Mouse (Mus musculus) kidney, embryonic 14.5 days (tissue): Measurements from ENCODE around the gene Plpp3. TPM values are rescaled to one million over a fixed set of nuclear protein-coding genes. Genes with fewer than 3 reads are reported as not detected.

ENCODE experiments used
- ATAC-seq: fragments of 200-750 bp; cut with Nextera tagmentation; 2 replicates; pipeline ENCODE4 v1.8.0; 2017; ENCODE audit warnings: moderate number of reproducible peaks, mild to moderate bottlenecking, moderate TSS enrichment, moderate library complexity; ENCODE audit not compliant: low FRiP score, low TSS enrichment
- H3K27ac ChIP-seq: fragments of 300-500 bp; sonication (generic); 2 replicates; pipeline ENCODE4 v1.5.1; 2014; ENCODE audit warnings: low read depth, mild to moderate bottlenecking, low read length, moderate library complexity, mixed read lengths
- H3K27me3 ChIP-seq: fragments of 300-500 bp; sonication (generic); 2 replicates; pipeline ENCODE4 v1.6.1; 2014; ENCODE audit warnings: mild to moderate bottlenecking, low read length; ENCODE audit not compliant: control insufficient read depth, insufficient read depth
- H3K36me3 ChIP-seq: fragments of 300-500 bp; sonication (generic); 2 replicates; pipeline ENCODE4 v1.6.1; 2014; ENCODE audit warnings: low read length, mixed read lengths; ENCODE audit not compliant: control insufficient read depth, insufficient read depth
- H3K4me1 ChIP-seq: fragments of 300-500 bp; sonication (generic); 2 replicates; pipeline ENCODE4 v1.6.1; 2014; ENCODE audit warnings: low read length, mixed read lengths; ENCODE audit not compliant: control insufficient read depth, insufficient read depth
- H3K4me2 ChIP-seq: fragments of 300-500 bp; sonication (generic); replicated peaks from 2 replicates; pipeline ENCODE4 v1.6.1; 2014; ENCODE audit warnings: low read depth, mild to moderate bottlenecking, low read length
- H3K4me3 ChIP-seq: fragments of 300-500 bp; sonication (generic); 2 replicates; pipeline ENCODE4 v1.5.1; 2014; ENCODE audit warnings: mild to moderate bottlenecking, low read length
- H3K9ac ChIP-seq: fragments of 300-500 bp; sonication (generic); 2 replicates; pipeline ENCODE4 v1.6.1; 2014; ENCODE audit warnings: low read depth, mild to moderate bottlenecking, low read length, moderate library complexity
- H3K9me3 ChIP-seq: fragments of 300-500 bp; sonication (generic); 2 replicates; pipeline ENCODE4 v1.6.1; 2016; ENCODE audit warnings: low read length; ENCODE audit not compliant: control insufficient read depth
- WGBS: fragments of 180-500 bp; shearing (Covaris S2); extraction: QIAGEN DNeasy Blood & Tissue Kit; methylation state at CpG from one replicate; pipeline ENCODE4 v1.1.7; 2014; 5-methylcytosine and 5-hydroxymethylcytosine counted together
- polyA plus RNA-seq: library from polyadenylated mRNA; unstranded; fragments of >200 nt; fragmentation: Nextera tagmentation; extraction: Ambion mirVana; gene quantifications from 2 replicates; pipeline ENCODE4 v1.2.1, GENCODE M21; 2014

Plpp3 gene
- polyA plus RNA-seq, 1 experiment from 2014 or later, result 53.0 TPM

DNA sequence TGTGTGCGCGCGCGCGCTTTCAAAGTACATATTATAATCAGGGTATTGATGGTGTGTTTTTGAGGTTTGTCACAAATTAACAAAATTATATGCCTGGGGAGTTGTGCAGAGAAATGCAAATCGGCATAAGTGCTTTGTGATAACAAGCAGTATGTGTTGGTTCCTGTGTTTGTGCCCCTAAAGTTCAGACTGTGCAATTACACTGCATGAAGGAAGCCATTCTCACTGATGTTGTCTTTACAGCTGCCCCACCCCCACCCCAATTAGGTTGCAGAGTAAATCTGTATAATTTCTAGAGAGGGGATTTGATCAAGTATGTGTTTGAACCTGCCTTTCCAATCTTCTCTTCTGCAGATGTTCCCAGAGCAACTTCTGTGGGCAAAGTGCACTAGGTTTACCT, 7.8 kb downstream of the Plpp3 start:
- Histone ChIP-seq H3K4me1 (peaks cover 23% of the 10 kb centered on the region; the same call in 1 of the 2 replicates), H3K27ac (no peak overlapping the region), H3K9me3 (no peaks in the 10 kb centered on the region), H3K36me3 (peaks cover 8% of the 10 kb centered on the region; the same call in 1 of the 2 replicates), H3K27me3 (no peaks in the 10 kb centered on the region), H3K9ac (no peak overlapping the region), H3K4me3 (no peak overlapping the region), H3K4me2 (no peak overlapping the region)
- WGBS, result 91% methylated on average over 6 of the region's 6 CpGs
- no peak for ATAC-seq

DNA sequence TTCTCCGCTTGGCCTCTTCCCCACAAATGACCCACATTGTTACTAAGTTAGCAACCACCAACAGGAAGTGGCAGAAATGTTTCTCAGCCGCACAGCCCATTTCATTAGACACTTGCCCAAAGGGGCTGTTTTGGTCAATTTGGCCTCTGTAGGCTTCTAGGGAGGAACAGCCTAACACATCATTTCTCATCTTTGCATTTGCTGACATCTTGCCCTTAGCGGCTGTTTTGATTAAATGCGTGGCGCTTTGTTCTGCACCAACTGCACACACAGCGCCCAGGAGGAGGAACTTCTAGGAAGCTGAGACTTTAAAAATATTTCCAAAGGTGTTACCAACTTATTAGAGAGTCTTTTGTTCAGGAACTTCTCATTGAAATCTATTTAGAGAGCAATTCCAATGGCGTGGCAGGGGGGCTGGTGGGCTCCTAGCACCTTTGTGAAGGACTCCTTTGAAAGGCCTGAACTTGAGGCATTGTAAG, 12.0 kb downstream of the Plpp3 start:
- no peak overlapping the region for H3K4me3 ChIP-seq
- H3K9me3 ChIP-seq, result no peaks in the 10 kb centered on the region
- no peak overlapping the region for H3K4me2 ChIP-seq
- H3K4me1 ChIP-seq, result peaks cover 22% of the 10 kb centered on the region; the same call in 1 of the 2 replicates
- no peak overlapping the region for H3K9ac ChIP-seq
- H3K36me3 ChIP-seq, result 0 out of 2 replicates have a peak, but pooled peaks cover under 1% of the 10 kb centered on the region
- no peak overlapping the region for H3K27ac ChIP-seq
- no peak for ATAC-seq
- no peaks in the 10 kb centered on the region for H3K27me3 ChIP-seq
- 57% methylated on average over 7 of the region's 7 CpGs for WGBS

GRCm38 (mm10) chr4:105169826-105170810, 13.0 kb downstream of the Plpp3 start:
- peak; percentile 69; the same call in 1 of the 2 replicates for ATAC-seq
- Histone ChIP-seq H3K9ac (no peak overlapping the region), H3K36me3 (0 out of 2 replicates have a peak, but pooled peaks cover 2% of the 10 kb centered on the region), H3K4me1 (peaks cover 22% of the 10 kb centered on the region; the same call in 1 of the 2 replicates), H3K27me3 (no peaks in the 10 kb centered on the region), H3K4me3 (no peak overlapping the region), H3K9me3 (no peaks in the 10 kb centered on the region), H3K27ac (peak overlapping the region; percentile 67; the same call in 1 of the 2 replicates), H3K4me2 (no peak overlapping the region)
- WGBS, result 50% methylated on average over 16 of the region's 16 CpGs

DNA sequence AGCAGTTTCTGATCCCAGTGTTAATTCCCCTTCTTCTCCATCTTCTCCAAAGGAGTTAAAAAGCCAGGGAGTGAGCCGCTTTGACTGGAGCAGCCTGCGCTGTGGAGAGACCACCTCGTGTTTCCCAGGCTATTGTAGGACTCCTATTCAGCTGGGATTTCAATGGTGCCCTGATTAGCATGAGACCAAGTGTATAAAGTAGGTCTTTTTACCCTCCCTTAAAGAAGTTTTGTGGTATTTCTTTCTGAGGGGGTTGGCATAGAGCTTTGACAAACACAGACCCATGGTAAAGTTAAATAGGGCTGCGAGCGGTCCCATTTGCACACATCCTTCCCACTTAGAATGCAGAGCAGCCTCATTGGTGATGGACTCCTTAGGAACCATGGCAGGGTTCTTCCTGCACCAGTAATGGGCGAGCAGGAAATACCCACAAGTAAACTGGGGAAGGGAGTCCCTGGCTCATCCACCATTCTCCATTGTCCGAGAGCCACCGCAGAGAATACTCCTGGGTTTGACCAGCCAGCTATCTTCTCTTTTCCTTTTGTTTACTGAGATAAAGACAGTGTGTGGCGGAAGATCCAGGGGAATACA, 13.8 kb downstream of the Plpp3 start:
- no peak overlapping the region; the same call in 1 of the 2 replicates for H3K27ac ChIP-seq
- ATAC-seq, result no peak

DNA sequence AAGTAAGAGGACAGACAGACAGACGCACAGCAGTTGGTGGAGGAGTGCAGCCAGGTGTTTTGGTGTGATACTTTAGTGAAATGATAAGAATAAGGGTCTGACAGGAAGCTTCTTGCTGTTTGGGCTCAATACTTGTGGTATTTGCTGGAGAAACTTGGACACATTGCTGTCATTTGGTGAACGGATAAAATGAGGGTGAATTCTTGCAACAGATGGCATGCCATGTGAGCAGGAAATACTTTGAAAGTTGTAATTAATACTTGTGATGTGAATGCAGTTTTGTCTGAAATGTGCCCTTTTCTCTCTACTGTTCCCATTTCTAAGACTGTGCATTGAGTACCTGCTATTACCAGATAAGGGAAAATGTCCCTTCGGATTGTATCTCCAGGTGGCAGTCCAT, 14.3 kb downstream of the Plpp3 start:
- no peak for ATAC-seq
- Histone ChIP-seq H3K4me3 (no peak overlapping the region), H3K9me3 (no peaks in the 10 kb centered on the region), H3K9ac (no peak overlapping the region), H3K4me2 (no peak overlapping the region), H3K4me1 (peaks cover 22% of the 10 kb centered on the region; the same call in 1 of the 2 replicates), H3K36me3 (0 out of 2 replicates have a peak, but pooled peaks cover 2% of the 10 kb centered on the region), H3K27ac (no peak overlapping the region), H3K27me3 (no peaks in the 10 kb centered on the region)
- WGBS, result 83% methylated on average over 3 of the region's 3 CpGs

More for the DNA sequence above, 13.8 kb downstream of the Plpp3 start:
- Histone ChIP-seq H3K4me1 (peaks cover 22% of the 10 kb centered on the region; the same call in 1 of the 2 replicates), H3K4me2 (no peak overlapping the region), H3K9me3 (no peaks in the 10 kb centered on the region), H3K4me3 (no peak overlapping the region), H3K27me3 (no peaks in the 10 kb centered on the region), H3K9ac (no peak overlapping the region), H3K36me3 (0 out of 2 replicates have a peak, but pooled peaks cover 2% of the 10 kb centered on the region)
- WGBS, result 75% methylated on average over 9 of the region's 9 CpGs

DNA sequence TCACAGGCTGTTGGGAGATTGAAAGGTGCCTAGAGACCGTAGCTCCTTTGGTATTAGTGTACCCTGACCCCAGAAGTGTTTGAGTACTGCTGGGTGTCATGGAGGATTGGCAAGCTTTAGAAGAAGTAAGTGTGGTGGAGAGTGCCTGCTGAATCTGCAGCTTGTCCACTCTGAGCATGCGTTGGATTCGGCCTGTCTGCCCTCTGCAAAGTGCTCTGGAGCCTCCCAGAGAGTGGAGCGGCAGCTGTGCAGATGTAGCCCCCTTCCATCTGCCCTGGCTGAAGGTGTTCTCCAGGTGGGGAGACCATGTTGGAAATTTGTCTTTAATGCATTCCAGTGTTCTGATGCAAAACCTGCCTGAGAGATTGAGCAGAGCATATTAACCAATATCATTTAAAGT, 17.6 kb downstream of the Plpp3 start:
- Histone ChIP-seq H3K36me3 (0 out of 2 replicates have a peak, but pooled peaks cover 2% of the 10 kb centered on the region), H3K9ac (no peak overlapping the region), H3K4me1 (0 out of 2 replicates have a peak, but pooled peaks cover 8% of the 10 kb centered on the region), H3K4me2 (no peak overlapping the region), H3K27ac (no peak overlapping the region), H3K4me3 (no peak overlapping the region), H3K27me3 (no peaks in the 10 kb centered on the region), H3K9me3 (no peaks in the 10 kb centered on the region)
- ATAC-seq, result no peak
- WGBS, result 83% methylated on average over 4 of the region's 4 CpGs

- H3K4me2 ChIP-seq, result no peak overlapping the region
- H3K36me3 ChIP-seq, result 0 out of 2 replicates have a peak, but pooled peaks cover 2% of the 10 kb centered on the region
- no peak overlapping the region for H3K4me3 ChIP-seq
- H3K4me1 ChIP-seq, result 0 out of 2 replicates have a peak, but pooled peaks cover 4% of the 10 kb centered on the region
- no peaks in the 10 kb centered on the region for H3K27me3 ChIP-seq
- 66% methylated on average over 16 of the region's 16 CpGs for WGBS
- H3K9me3 ChIP-seq, result no peaks in the 10 kb centered on the region
- H3K27ac ChIP-seq, result no peak overlapping the region
- no peak for ATAC-seq
- no peak overlapping the region for H3K9ac ChIP-seq
These were observed 18.3 kb downstream of the Plpp3 start for GRCm38 (mm10) chr4:105175255-105176035.

- WGBS, result 52% methylated on average over 16 of the region's 16 CpGs
- ATAC-seq, result no peak
- Histone ChIP-seq H3K4me3 (no peak overlapping the region), H3K4me2 (no peak overlapping the region), H3K27ac (no peak overlapping the region), H3K27me3 (no peaks in the 10 kb centered on the region), H3K9me3 (no peaks in the 10 kb centered on the region), H3K4me1 (peaks cover 8% of the 10 kb centered on the region; the same call in 1 of the 2 replicates), H3K9ac (no peak overlapping the region), H3K36me3 (no peaks in the 10 kb centered on the region; the same call in 1 of the 2 replicates)
These were observed 24.0 kb downstream of the Plpp3 start for GRCm38 (mm10) chr4:105181014-105181658.
